Mouse (Mus musculus) heart, postnatal 0 days (tissue): ENCODE results near the gene Egfl7.
A peak's percentile ranks its signal among the peaks of the same experiment; 100 is the strongest.

Experiments
- CTCF ChIP-seq: IDR thresholded peaks from 2 replicates; pipeline ENCODE4 v1.5.1; 2016; ENCODE audit warnings: antibody characterized with exemption, control low read depth, low read depth
- EP300 ChIP-seq: IDR thresholded peaks from 2 replicates; pipeline ENCODE4 v1.6.1; 2016; ENCODE audit warnings: antibody characterized with exemption, low read depth

GRCm38 (mm10) chr2:26603720-26604671 is 24.2 kb downstream of the Egfl7 start, which contains the start of gene Agpat2:
- TF ChIP-seq EP300 = no peak; the same call in 1 of the 2 replicates
- TF ChIP-seq CTCF = peak; percentile 46
